Mouse (Mus musculus): ENCODE data around the gene Arhgap36.

The Arhgap36 gene

GRCm38 (mm10) chrX:49463442-49463970 lies at the start of gene Arhgap36:
TSS of gene Arhgap36 (plus strand) at chrX:49463945.
- no peak for DNase-seq (ENCODE audit: low read depth, low spot score)

- no peak for DNase-seq (ENCODE audit: low read depth, low spot score)
These were observed 6.0 kb upstream of the Arhgap36 start for GRCm38 (mm10) chrX:49457781-49458180.

- DNase-seq (ENCODE audit: low read depth, low spot score): peak; percentile 47
These were observed 6.7 kb downstream of the Arhgap36 start for GRCm38 (mm10) chrX:49470287-49471054.

- DNase-seq (ENCODE audit: low read depth, low spot score): peak; percentile 10
These were observed 16.4 kb downstream of the Arhgap36 start for GRCm38 (mm10) chrX:49479968-49480809.

- DNase-seq (ENCODE audit: low read depth, low spot score): peak; percentile 12
These were observed 17.1 kb downstream of the Arhgap36 start for GRCm38 (mm10) chrX:49480846-49481245.

- DNase-seq (ENCODE audit: low read depth, low spot score): no peak
These were observed 25.4 kb downstream of the Arhgap36 start for GRCm38 (mm10) chrX:49489141-49489540.

GRCm38 (mm10) chrX:49493739-49494449 lies 30.1 kb downstream of the Arhgap36 start:
- peak; percentile 20 for DNase-seq (ENCODE audit: low read depth, low spot score)

Data from ZHBTc4 (cell line).